Mouse (Mus musculus) lung, adult 2 months (tissue): ENCODE results near the gene Glce.

Experiments
- CTCF ChIP-seq: fragments of 200-500 bp; IDR thresholded peaks from 2 replicates; pipeline ENCODE4 v1.5.1; 2011; ENCODE audit warnings: mild to moderate bottlenecking, low read length, control low read depth; ENCODE audit not compliant: insufficient read depth
- POLR2A ChIP-seq: fragments of 200-500 bp; IDR thresholded peaks from 2 replicates; pipeline ENCODE4 v1.6.1; 2011; ENCODE audit warnings: low read depth, mild to moderate bottlenecking, control low read depth, low read length, borderline replicate concordance; ENCODE audit errors: extremely low read depth

DNA sequence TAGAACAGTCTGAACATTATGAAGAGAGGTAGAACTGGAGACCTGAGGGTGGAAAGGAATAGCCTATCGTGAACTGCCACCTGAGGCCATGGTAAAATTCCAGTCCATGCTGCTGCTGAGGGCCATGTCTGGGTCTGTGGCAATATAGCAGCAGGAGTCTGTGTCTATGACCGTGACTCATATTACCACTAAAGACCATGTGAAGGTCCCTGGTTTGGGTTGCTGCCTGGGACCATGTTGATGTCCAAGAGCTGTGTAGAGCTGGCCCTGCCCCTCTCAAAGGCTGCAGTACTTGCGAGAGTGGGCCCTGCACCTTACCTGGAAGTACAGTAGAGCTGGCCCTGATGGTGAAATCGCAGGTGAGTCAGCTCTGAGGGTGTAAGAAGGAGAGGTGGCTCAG lies 37.6 kb downstream of the Glce start:
- TF ChIP-seq POLR2A (no peak), CTCF (no peak)
